Mouse (Mus musculus): ENCODE data around the gene Spo11.

Gene Spo11

GRCm38 (mm10) chr2:172977409-172978130, at the start of gene Spo11:
Spo11 (plus strand) TSS chr2:172977700.
- CTCF ChIA-PET = interaction anchor here (0.6 to 2.2 kb wide), 13 partner anchors 10 to 499 kb away, joined by 3 to 10 read pairs (median 4); no protein-coding TSS in a partner anchor
- POLR2A ChIA-PET = interaction anchor here (0.5 to 2.9 kb wide), 16 partner anchors 8 to 399 kb away, joined by 3 to 12 read pairs (median 4); partner anchors contain the start of gene Rbm38 (in 1 of the 4)

GRCm38 (mm10) chr2:172929905-172930436, 47.5 kb upstream of the Spo11 start:
- ChIA-PET POLR2A (interaction anchor here in 2 of 4 experiments (1.1 to 4.1 kb wide), 5 partner anchors 8 to 59 kb away, joined by 3 to 21 read pairs (median 4); partner anchors contain the start of gene Bmp7 (in 1 of the 2)), CTCF (interaction anchor here (0.5 to 0.8 kb wide), 6 partner anchors 19 to 269 kb away, joined by 3 to 8 read pairs (median 3); no protein-coding TSS in a partner anchor)

- CTCF ChIA-PET = interaction anchor here in 3 of 4 experiments (0.6 to 1.3 kb wide), 3 partner anchors 25 to 100 kb away, joined by 3 to 4 read pairs (median 4); no protein-coding TSS in a partner anchor
- POLR2A ChIA-PET = interaction anchor here in 2 of 4 experiments (0.9 to 4.1 kb wide), 5 partner anchors 8 to 61 kb away, joined by 3 to 21 read pairs (median 4); partner anchors contain the start of gene Bmp7 (in 1 of the 2)
These were observed 46.2 kb upstream of the Spo11 start for GRCm38 (mm10) chr2:172931137-172931898.

GRCm38 (mm10) chr2:172933631-172934419, 43.7 kb upstream of the Spo11 start:
- POLR2A ChIA-PET = interaction anchor here in 2 of 4 experiments (0.5 to 7.8 kb wide), 5 partner anchors 32 to 872 kb away, joined by 3 to 54 read pairs (median 3); no protein-coding TSS in a partner anchor
- CTCF ChIA-PET = interaction anchor here in 3 of 4 experiments (0.5 to 1.2 kb wide), 4 partner anchors 19 to 1313 kb away, joined by 3 to 4 read pairs (median 3); no protein-coding TSS in a partner anchor

GRCm38 (mm10) chr2:172934420-172934788, 43.1 kb upstream of the Spo11 start:
- ChIA-PET POLR2A (interaction anchor here in 3 of 4 experiments (0.7 to 7.8 kb wide), 5 partner anchors 15 to 103 kb away, joined by 3 to 54 read pairs (median 9); no protein-coding TSS in a partner anchor), CTCF (interaction anchor here in 2 of 4 experiments (0.7 to 1.2 kb wide), 2 partner anchors 103 to 147 kb away, joined by 3 to 5 read pairs; no protein-coding TSS in a partner anchor)

- CTCF ChIA-PET = interaction anchor here in 3 of 4 experiments (0.6 to 1.2 kb wide), 5 partner anchors 103 to 404 kb away, joined by 3 to 5 read pairs (median 3); no protein-coding TSS in a partner anchor
These were observed 42.4 kb upstream of the Spo11 start for GRCm38 (mm10) chr2:172934891-172935740.

GRCm38 (mm10) chr2:172935776-172936562, 41.5 kb upstream of the Spo11 start:
- ChIA-PET CTCF (interaction anchor here in 3 of 4 experiments (0.6 to 1.4 kb wide), 4 partner anchors 23 to 109 kb away, joined by 3 to 4 read pairs (median 3); no protein-coding TSS in a partner anchor), POLR2A (interaction anchor here in 2 of 4 experiments (0.6 to 7.8 kb wide), 6 partner anchors 10 to 166 kb away, joined by 3 to 54 read pairs (median 4); no protein-coding TSS in a partner anchor)

More at GRCm38 (mm10) chr2:172934891-172935740, 42.4 kb upstream of the Spo11 start:
- POLR2A ChIA-PET = interaction anchor here in 3 of 4 experiments (0.6 to 7.8 kb wide), 10 partner anchors 9 to 167 kb away, joined by 3 to 54 read pairs (median 4); no protein-coding TSS in a partner anchor

- ChIA-PET CTCF (interaction anchor here in 3 of 4 experiments (0.6 to 1.5 kb wide), 4 partner anchors 10 to 22 kb away, joined by 3 to 7 read pairs (median 4); no protein-coding TSS in a partner anchor), POLR2A (interaction anchor here in 2 of 4 experiments (1.4 to 7.8 kb wide), 3 partner anchors 17 to 66 kb away, joined by 3 to 54 read pairs (median 5); no protein-coding TSS in a partner anchor)
These were observed 40.7 kb upstream of the Spo11 start for GRCm38 (mm10) chr2:172936844-172937243.

- POLR2A ChIA-PET = interaction anchor here in 3 of 4 experiments (0.9 to 7.8 kb wide), 9 partner anchors 9 to 421 kb away, joined by 3 to 54 read pairs (median 6); no protein-coding TSS in a partner anchor
These were observed 39.9 kb upstream of the Spo11 start for GRCm38 (mm10) chr2:172937326-172938190.

GRCm38 (mm10) chr2:172938761-172939638, 38.5 kb upstream of the Spo11 start:
- CTCF ChIA-PET = interaction anchor here in 3 of 4 experiments (0.7 to 1.9 kb wide), 8 partner anchors 10 to 108 kb away, joined by 3 to 9 read pairs (median 6); no protein-coding TSS in a partner anchor
- POLR2A ChIA-PET = interaction anchor here (0.7 to 7.8 kb wide), 23 partner anchors 8 to 423 kb away, joined by 3 to 54 read pairs (median 4); no protein-coding TSS in a partner anchor

More at GRCm38 (mm10) chr2:172937326-172938190, 39.9 kb upstream of the Spo11 start:
- CTCF ChIA-PET = interaction anchor here in 2 of 4 experiments (0.6 to 1.5 kb wide), 3 partner anchors 11 to 170 kb away, joined by 3 to 7 read pairs (median 3); no protein-coding TSS in a partner anchor

GRCm38 (mm10) chr2:172939639-172940002, 37.9 kb upstream of the Spo11 start:
- CTCF ChIA-PET = interaction anchor here in 3 of 4 experiments (0.7 to 1.9 kb wide), 10 partner anchors 9 to 109 kb away, joined by 3 to 9 read pairs (median 5); no protein-coding TSS in a partner anchor
- POLR2A ChIA-PET = interaction anchor here (0.6 to 7.8 kb wide), 29 partner anchors 9 to 280 kb away, joined by 3 to 54 read pairs (median 4); no protein-coding TSS in a partner anchor

- ChIA-PET POLR2A (interaction anchor here (0.6 to 7.8 kb wide), 23 partner anchors 9 to 280 kb away, joined by 3 to 54 read pairs (median 5); no protein-coding TSS in a partner anchor), CTCF (interaction anchor here in 3 of 4 experiments (0.6 to 1.9 kb wide), 10 partner anchors 9 to 109 kb away, joined by 3 to 9 read pairs (median 5); no protein-coding TSS in a partner anchor)
These were observed 37.3 kb upstream of the Spo11 start, which contains the start of gene Bmp7 for GRCm38 (mm10) chr2:172940003-172940798. Bmp7 (minus strand) TSS chr2:172940321.

Measured in embryonic stem cell, embryonic (primary cell).